Mouse (Mus musculus): ENCODE measurements around the gene Slc2a8. TPM values are rescaled to one million over a fixed set of nuclear protein-coding genes. Genes with fewer than 3 reads are reported as not detected.

The Slc2a8 gene
- total RNA-seq, 4 experiments from 2014 or later, result 19.8 to 28.5 (median 24.4) TPM

GRCm38 (mm10) chr2:32928235-32928946 is 53.5 kb downstream of the Slc2a8 start:
- DNase-seq, result no peak

GRCm38 (mm10) chr2:32927624-32928234 is 54.2 kb downstream of the Slc2a8 start:
- no peak for DNase-seq

- no peak for DNase-seq
These were observed 55.4 kb downstream of the Slc2a8 start for GRCm38 (mm10) chr2:32926330-32927075.

GRCm38 (mm10) chr2:32924306-32924844 is 57.5 kb downstream of the Slc2a8 start:
- DNase-seq, result no peak

- DNase-seq, result no peak
These were observed 58.2 kb downstream of the Slc2a8 start for GRCm38 (mm10) chr2:32923551-32924250.

Other genes with a start within 250 kb of the Slc2a8 start
- gene 6330409D20Rik, start 241.1 kb downstream of the Slc2a8 start, total RNA-seq (2022), result not detected
- 10 to 100 TPM; 22.6 to 31.1 (median 28.5) TPM for gene Tor2a, start 224.8 kb downstream of the Slc2a8 start, total RNA-seq (2022)
- under 1 TPM in 3 of 4 experiments, not detected in 1; 0.28 to 0.54 (median 0.45) TPM for gene Ttc16, start 206.4 kb downstream of the Slc2a8 start, total RNA-seq (2022)
- 10 to 100 TPM in 2 of 4 experiments, 1 to 10 TPM in 2; 5.4 to 17.8 (median 10.2) TPM for gene Ptrh1, start 206.3 kb downstream of the Slc2a8 start, total RNA-seq (2022)
- not detected for gene Cfap157, start 197.7 kb downstream of the Slc2a8 start, total RNA-seq (2022)
- 10 to 100 TPM; 23.8 to 50.5 (median 37.5) TPM for gene Stxbp1, start 134.8 kb downstream of the Slc2a8 start, total RNA-seq (2022)
- 10 to 100 TPM; 18.7 to 35.3 (median 29.3) TPM for gene Fam129b, start 106.0 kb downstream of the Slc2a8 start, total RNA-seq (2022)
- gene Rpl12, start 20.5 kb downstream of the Slc2a8 start, total RNA-seq (2022), result 100 to 1,000 TPM; 137 to 206 (median 196) TPM
- 10 to 100 TPM; 23.3 to 38.9 (median 28.5) TPM for gene Lrsam1, start 20.5 kb downstream of the Slc2a8 start, total RNA-seq (2022)
- 10 to 100 TPM; 12.7 to 29.6 (median 19.1) TPM for gene Garnl3, start 149.6 kb upstream of the Slc2a8 start, total RNA-seq (2022)
- gene Angptl2, start 234.0 kb upstream of the Slc2a8 start, total RNA-seq (2022), result 10 to 100 TPM; 29.3 to 53.9 (median 37.0) TPM

Data from adrenal gland, adult 8-10 months (tissue).